Mouse (Mus musculus): Measurements from ENCODE around the gene Ank2. TPM values are rescaled to one million over a fixed set of nuclear protein-coding genes. Genes with fewer than 3 reads are reported as not detected.

The Ank2 gene
- polyA plus RNA-seq, 1 experiment, result 32.5 TPM

DNA sequence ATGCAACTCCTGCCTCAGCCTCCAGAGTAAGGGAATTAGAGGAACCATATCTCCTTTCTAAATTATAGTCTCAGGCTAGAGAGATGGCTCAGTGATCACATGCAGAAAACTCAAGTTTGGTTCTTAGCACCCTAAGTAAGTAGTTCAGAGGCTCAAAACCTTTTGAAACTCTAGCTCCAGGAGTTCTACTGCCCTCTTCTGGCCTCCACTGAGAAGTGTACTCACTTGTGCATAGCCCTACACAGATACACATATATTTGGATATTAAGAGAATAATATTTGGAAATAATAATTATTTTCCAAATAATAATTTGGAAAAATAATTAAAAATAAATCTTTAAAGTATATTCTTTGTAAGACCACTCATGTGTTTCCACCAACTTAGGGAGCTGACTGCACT is 218.8 kb downstream of the Ank2 start:
- Histone ChIP-seq H3K27ac (replicated peaks; ENCODE audit: low read depth, low read length) (no peak overlapping the region), H3K4me1 (ENCODE audit: control insufficient read depth, insufficient read depth, insufficient read length, low read length) (no peaks in the 10 kb centered on the region), H3K4me3 (ENCODE audit: insufficient read depth, low read depth, low read length) (no peak overlapping the region)

DNA sequence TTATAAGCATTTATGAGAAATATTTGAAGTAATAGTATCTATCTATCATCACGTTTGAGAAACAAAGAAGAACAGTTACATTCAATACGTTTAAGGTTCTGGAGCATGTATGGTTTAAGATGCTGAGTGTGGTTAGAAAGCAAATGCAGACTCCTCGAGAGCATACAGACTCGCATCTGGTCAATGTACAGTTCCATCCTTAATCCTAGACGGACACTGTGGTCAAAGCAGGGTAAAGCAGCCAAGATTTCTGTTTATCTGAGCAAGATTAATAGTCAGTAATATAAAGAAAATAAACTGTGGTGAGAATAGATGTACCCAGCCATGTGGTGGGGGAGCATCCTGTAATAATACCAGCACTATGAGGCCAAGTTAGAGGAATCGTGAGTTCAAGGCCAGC is 223.2 kb downstream of the Ank2 start:
- Histone ChIP-seq H3K4me1 (ENCODE audit: control insufficient read depth, insufficient read depth, insufficient read length, low read length) (no peaks in the 10 kb centered on the region), H3K4me3 (ENCODE audit: insufficient read depth, low read depth, low read length) (no peak overlapping the region), H3K27ac (replicated peaks; ENCODE audit: low read depth, low read length) (no peak overlapping the region)

DNA sequence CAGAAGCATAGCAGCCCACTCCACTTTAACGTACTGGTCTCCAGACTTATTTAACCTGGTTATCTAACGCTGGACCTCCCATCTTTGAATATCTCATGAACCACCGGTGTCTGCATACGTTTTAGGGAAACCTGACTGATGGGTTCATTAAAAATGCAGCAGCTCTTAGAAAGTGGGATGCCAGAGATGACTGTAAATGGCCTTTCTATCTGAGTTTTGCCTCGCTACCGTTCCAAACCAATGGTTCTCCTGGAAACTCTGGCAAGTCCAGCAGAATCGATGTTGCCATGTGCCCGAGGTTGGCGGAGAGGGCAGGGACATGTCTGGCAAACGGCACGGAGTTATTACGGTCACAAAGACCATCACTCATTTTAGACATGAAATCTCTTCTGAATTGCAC is 226.3 kb downstream of the Ank2 start:
- H3K4me1 ChIP-seq (ENCODE audit: control insufficient read depth, insufficient read depth, insufficient read length, low read length), result no peaks in the 10 kb centered on the region

DNA sequence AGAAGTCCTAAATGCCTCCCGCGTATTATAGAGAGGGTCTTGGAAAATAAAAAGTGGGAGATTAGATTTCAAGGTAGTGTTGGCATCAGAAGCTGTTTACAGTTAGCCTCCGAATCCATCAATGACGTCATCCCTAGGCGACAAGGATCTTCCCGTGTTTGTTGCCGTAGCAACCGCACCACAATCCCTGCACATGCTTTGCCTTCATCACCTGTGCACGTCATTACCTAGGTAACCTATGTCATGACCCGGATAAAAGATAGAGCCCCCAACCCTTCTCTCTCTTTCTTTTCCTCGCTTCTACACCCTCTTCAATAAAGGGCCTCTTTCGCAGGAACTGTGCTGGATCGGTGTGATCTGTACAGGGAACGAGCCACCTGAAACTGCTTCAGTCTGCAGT is 229.5 kb downstream of the Ank2 start:
- no peak overlapping the region for H3K27ac ChIP-seq (replicated peaks; ENCODE audit: low read depth, low read length)
- H3K4me3 ChIP-seq (ENCODE audit: insufficient read depth, low read depth, low read length), result no peak overlapping the region
- H3K4me1 ChIP-seq (ENCODE audit: control insufficient read depth, insufficient read depth, insufficient read length, low read length), result no peaks in the 10 kb centered on the region

More for the DNA sequence above, 226.3 kb downstream of the Ank2 start:
- no peak overlapping the region for H3K27ac ChIP-seq (replicated peaks; ENCODE audit: low read depth, low read length)
- no peak overlapping the region for H3K4me3 ChIP-seq (ENCODE audit: insufficient read depth, low read depth, low read length)

DNA sequence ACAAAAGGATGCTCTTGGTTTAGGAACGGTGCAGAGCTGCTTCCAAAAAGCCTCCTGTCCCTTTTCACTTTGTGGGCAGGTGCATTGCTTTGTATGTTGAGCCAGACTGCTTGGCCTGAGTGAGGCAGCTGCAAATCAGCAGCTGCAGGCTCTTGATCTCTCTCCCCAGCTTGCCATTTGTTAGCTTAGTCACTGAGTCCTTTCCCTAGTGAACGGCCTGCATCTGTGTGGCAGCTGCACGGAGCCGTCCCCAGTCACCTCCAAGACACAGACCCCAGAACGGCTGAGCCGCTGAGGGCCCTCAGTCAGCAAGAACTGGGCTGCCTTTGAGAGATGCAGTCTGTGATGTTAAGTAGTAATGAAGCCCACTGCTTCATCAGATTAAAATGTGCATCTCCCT is 231.3 kb downstream of the Ank2 start:
- H3K27ac ChIP-seq (replicated peaks; ENCODE audit: low read depth, low read length), result no peak overlapping the region
- no peaks in the 10 kb centered on the region for H3K4me1 ChIP-seq (ENCODE audit: control insufficient read depth, insufficient read depth, insufficient read length, low read length)
- no peak overlapping the region for H3K4me3 ChIP-seq (ENCODE audit: insufficient read depth, low read depth, low read length)

DNA sequence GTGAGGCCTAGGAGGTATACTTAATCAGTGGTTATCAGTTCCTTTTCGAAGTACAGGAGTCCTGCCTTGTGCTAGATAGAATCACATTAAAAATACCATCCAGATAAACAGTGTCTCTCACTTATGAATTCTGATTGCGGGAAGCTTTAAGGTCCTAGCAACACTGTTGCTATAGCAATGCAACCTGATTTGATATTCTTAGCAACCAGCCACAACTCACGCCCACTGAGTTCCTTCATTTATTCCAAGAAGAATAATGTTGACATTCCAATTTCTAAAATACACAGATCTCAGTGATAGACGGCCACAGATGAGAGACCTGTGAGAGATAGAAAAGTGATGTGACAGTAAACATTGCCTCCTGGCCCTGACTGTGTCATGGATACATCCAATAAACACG is 233.4 kb downstream of the Ank2 start:
- Histone ChIP-seq H3K27ac (replicated peaks; ENCODE audit: low read depth, low read length) (no peak overlapping the region), H3K4me3 (ENCODE audit: insufficient read depth, low read depth, low read length) (no peak overlapping the region), H3K4me1 (ENCODE audit: control insufficient read depth, insufficient read depth, insufficient read length, low read length) (no peaks in the 10 kb centered on the region)

DNA sequence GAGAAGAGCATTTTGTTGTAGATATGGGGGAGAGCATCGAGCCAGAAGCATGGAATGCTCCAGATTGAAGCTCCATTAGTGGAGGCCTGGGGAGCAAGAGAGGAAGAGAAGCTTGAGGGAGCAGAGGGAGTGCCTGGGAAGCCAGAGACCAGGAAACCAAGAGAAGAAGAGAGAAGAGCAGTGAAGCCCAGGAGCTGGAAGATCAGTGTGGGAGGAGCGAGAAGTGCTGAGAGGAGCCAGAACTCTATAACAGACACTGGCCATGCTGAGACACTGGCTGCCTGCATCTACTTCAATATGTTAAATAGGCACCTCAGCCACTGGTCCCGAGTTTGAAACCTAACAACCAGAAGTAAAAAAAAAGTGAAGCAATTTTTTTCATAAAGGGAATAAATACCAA is 234.0 kb downstream of the Ank2 start:
- H3K4me3 ChIP-seq (ENCODE audit: insufficient read depth, low read depth, low read length), result no peak overlapping the region
- H3K27ac ChIP-seq (replicated peaks; ENCODE audit: low read depth, low read length), result no peak overlapping the region
- no peaks in the 10 kb centered on the region for H3K4me1 ChIP-seq (ENCODE audit: control insufficient read depth, insufficient read depth, insufficient read length, low read length)

DNA sequence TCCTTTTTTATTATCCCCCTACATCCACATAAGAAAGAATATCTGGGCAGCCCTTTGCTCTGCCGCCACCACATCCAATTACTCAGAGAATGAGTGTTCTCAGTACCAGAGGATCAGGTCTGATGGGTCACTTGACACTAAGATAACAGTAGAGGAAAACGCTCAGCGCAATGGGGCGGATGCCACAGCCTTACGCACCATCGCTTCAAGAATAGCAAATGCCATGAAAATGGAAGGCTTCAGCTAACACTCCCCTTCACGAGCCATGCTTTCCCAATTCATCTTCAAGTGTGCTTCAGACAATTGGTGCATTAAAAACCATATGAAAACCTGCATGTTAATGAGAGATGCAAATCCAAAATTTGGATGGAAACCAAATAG is 238.4 kb downstream of the Ank2 start:
- no peak overlapping the region for H3K4me3 ChIP-seq (ENCODE audit: insufficient read depth, low read depth, low read length)
- no peaks in the 10 kb centered on the region for H3K4me1 ChIP-seq (ENCODE audit: control insufficient read depth, insufficient read depth, insufficient read length, low read length)
- no peak overlapping the region for H3K27ac ChIP-seq (replicated peaks; ENCODE audit: low read depth, low read length)

DNA sequence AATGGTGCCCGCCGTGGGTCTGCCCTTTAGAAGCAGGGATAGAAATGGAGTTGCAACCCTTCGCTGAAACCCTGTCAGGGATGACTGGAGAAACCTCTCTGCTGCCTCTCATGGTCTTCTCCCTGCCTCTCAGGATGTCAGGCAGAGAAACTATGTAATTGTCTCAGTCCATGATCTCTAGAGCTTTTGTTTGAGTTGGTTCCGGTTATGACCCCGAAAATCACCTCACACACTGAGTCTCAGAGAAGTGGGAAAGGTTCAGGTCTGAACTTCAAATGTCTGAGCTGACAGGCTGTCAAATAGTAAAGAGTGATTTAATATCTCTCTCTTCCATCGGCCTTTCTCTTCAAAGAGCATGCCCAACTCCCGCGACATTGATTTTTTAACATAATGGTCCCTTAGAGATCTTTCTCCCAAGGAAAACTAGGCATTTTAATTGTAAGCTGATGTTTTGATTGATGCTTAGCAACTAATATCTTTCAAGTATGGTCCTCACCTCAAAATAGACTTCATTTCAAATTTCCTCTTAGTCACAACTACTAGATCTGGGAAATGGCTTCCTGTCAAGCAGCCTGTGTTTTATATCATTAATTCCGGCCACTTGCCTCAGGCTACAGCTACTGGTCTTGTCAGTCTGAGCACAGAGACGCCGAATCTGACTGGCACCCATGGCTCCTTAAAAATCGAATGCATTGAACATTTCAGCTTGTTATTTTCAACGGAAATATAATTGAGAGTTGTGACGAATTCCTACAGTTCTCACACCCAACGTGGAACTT is 239.0 kb downstream of the Ank2 start:
- Histone ChIP-seq H3K4me3 (ENCODE audit: insufficient read depth, low read depth, low read length) (no peak overlapping the region), H3K4me1 (ENCODE audit: control insufficient read depth, insufficient read depth, insufficient read length, low read length) (no peaks in the 10 kb centered on the region), H3K27ac (replicated peaks; ENCODE audit: low read depth, low read length) (no peak overlapping the region)

DNA sequence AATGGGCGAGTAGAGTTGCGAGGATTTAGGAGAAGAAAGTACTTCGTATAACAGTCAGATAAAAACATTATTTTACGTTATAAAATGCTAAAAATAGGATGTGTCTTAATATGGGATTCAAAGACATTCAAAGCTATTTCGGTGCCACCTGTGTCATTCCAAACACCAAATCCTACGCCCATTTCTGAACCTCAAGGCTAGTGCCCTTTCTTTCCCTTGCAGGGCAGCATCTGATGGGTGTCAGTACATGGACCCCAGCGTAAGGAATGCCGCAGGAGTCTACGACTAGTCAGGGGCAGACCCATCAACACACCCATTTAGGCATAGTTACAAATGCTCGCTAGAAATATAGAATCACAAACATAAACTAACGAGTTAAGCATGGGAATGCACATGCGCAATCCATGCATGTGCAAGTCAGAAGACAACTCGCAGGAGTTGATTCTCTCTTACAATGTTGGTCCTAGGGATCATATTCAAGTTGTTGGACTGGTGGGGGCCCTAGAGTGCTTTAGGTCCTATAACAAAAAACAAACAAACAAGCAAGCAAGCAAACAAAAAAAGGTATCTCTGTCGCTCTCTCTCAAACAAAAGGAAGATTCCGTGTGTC is 240.6 kb downstream of the Ank2 start:
- H3K4me1 ChIP-seq (ENCODE audit: control insufficient read depth, insufficient read depth, insufficient read length, low read length), result no peaks in the 10 kb centered on the region
- no peak overlapping the region for H3K27ac ChIP-seq (replicated peaks; ENCODE audit: low read depth, low read length)
- no peak overlapping the region for H3K4me3 ChIP-seq (ENCODE audit: insufficient read depth, low read depth, low read length)

DNA sequence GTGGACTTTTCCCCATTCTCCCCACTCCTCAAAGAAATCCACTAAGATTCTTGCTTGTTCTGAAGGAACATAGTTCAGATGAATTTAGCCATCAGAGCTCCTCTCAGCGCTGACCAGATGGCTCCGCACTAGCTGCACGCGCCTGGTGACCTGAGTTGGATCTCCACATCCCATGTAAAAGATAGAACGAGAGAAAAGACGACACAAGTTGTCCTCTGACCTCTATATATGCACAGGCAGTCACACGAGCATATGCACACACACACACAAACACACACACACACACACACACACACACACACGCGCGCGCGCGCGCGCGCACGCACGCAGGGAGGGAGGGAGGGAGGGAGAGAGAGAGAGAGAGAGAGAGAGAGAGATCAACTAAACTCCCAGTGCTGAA is 241.2 kb downstream of the Ank2 start:
- peak overlapping the region; percentile 57 for H3K4me3 ChIP-seq (ENCODE audit: insufficient read depth, low read depth, low read length)
- no peaks in the 10 kb centered on the region for H3K4me1 ChIP-seq (ENCODE audit: control insufficient read depth, insufficient read depth, insufficient read length, low read length)
- H3K27ac ChIP-seq (replicated peaks; ENCODE audit: low read depth, low read length), result no peak overlapping the region

DNA sequence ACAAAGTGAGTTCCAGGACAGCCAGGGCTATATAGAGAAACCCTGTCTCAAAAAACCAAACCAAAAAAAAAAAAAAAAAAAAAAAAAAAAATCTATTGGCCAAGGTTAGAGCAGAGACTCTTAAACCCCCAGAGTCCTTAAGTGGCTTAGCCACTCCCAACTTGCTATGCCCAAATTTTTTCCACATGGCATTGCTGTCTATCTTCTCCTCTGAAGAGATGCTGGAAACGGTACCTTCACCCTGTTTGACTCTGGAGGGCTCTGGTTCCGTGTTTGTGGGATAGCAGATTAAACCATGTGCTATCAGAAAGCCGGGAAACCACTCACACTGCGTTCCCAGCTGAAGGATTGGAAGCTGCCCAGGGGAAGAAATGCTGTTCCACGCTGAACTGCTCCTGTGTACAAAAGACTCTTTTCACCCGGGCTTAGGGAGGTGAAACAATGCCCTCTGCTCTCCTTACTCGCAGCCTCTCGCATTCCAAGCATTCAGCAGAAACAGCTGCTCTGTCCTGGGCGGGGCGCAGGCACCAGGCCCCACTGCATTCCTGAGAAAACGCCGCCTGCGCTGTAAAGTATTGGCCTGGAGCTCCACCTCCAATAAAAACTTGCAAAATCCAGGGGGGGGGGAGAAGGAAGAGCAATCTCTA is 241.7 kb downstream of the Ank2 start:
- Histone ChIP-seq H3K27ac (replicated peaks; ENCODE audit: low read depth, low read length) (peak overlapping the region; percentile 13), H3K4me3 (ENCODE audit: insufficient read depth, low read depth, low read length) (peak overlapping the region; percentile 57), H3K4me1 (ENCODE audit: control insufficient read depth, insufficient read depth, insufficient read length, low read length) (no peaks in the 10 kb centered on the region)

DNA sequence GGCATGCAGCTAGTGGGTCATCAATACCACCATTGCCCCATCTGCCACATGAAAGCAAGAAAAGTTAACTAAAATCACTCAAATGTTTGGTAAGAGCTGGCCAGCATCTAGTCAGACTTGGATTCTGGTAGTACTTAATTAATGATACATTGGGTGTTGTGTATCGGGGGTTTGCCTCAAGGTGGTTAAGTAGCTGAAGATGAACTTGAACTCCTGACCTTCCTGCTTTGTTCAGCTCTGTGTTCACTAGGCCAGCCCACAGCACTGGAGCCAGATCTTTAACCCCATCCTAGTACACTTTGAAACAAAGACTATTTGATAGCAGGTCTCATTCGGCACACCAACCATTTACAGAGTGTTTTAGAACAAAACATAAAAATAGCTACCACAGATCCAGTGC is 242.5 kb downstream of the Ank2 start:
- Histone ChIP-seq H3K27ac (replicated peaks; ENCODE audit: low read depth, low read length) (no peak overlapping the region), H3K4me1 (ENCODE audit: control insufficient read depth, insufficient read depth, insufficient read length, low read length) (no peaks in the 10 kb centered on the region), H3K4me3 (ENCODE audit: insufficient read depth, low read depth, low read length) (no peak overlapping the region)

DNA sequence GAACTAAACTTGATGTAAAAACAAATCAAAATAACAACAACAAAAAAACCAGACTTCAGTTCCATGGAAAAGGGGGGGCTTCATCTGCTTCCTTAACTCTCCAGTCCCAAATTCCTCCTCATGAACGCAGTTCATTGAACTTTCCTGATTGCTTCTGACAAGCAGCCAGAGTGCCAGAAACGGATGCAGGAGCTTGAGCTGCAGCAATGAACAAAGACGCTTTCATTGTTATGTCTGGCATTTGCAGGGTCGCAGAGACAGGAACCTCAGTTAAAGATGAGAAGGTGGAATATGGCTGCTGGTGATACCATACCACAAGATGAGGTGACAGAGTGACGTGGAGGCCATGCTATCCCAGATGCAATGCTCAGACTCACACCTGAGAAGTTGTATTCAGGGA is 248.2 kb downstream of the Ank2 start:
- no peak overlapping the region for H3K4me3 ChIP-seq (ENCODE audit: insufficient read depth, low read depth, low read length)
- H3K4me1 ChIP-seq (ENCODE audit: control insufficient read depth, insufficient read depth, insufficient read length, low read length), result no peaks in the 10 kb centered on the region

DNA sequence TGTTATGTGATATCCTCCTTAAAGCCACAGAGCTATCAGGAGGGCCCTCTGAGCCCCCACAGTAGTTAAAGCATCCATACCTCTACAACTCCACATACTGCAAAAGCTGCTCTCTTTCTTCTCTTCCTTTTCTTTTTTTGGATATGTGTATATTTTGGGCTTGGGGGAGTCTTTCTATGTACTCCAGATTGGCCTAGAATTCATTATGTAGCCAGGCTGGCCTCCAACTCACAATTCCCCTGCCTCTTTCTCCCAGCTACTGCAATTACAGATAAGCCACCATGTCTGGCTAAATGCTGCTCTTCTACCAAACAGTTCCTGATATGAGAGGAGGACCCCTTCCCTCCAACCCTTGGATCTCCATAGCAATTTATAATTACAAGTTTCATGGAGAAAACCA is 250.5 kb downstream of the Ank2 start:
- Histone ChIP-seq H3K4me1 (ENCODE audit: control insufficient read depth, insufficient read depth, insufficient read length, low read length) (no peaks in the 10 kb centered on the region), H3K27ac (replicated peaks; ENCODE audit: low read depth, low read length) (no peak overlapping the region), H3K4me3 (ENCODE audit: insufficient read depth, low read depth, low read length) (no peak overlapping the region)

More for the DNA sequence above, 248.2 kb downstream of the Ank2 start:
- H3K27ac ChIP-seq (replicated peaks; ENCODE audit: low read depth, low read length), result no peak overlapping the region
